Mouse (Mus musculus) right cerebral cortex, adult 2 months (tissue): ENCODE data around the gene Ube2e3.

Experiments used
- DNase-seq, 2 experiments: peaks; one replicate each; pipeline ENCODE4 v3.0.0; 2021 to 2022; ENCODE audit warnings: low spot score in 2 of 2

Ube2e3 gene

GRCm38 (mm10) chr2:78882743-78883433 is 15.0 kb downstream of the Ube2e3 start:
- DNase-seq: no peak

GRCm38 (mm10) chr2:78886446-78886845 is 18.5 kb downstream of the Ube2e3 start:
- DNase-seq: no peak

DNA sequence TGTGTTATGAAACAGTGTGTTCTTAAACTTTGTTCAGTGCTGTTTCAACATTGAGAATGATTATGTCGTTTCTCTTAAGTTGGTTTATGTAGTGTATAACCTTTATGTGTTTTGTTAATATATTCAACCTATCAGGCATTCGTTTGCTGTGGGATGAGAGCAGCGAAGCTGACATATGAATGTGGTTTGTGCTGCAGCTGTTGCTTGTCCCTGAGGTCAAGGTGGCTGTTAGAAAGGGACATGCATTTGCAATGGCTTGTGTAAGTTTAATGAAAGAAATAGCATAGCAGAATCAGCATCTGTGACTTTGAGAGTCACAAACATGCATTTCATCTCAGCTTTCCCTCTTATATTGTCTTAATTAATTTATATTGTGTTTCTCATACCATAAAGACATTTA is 20.3 kb downstream of the Ube2e3 start:
- no peak for DNase-seq

GRCm38 (mm10) chr2:78895216-78895615 is 27.3 kb downstream of the Ube2e3 start:
- no peak for DNase-seq

GRCm38 (mm10) chr2:78905916-78906315 is 38.0 kb downstream of the Ube2e3 start:
- DNase-seq: no peak

- no peak for DNase-seq
These were observed 43.6 kb downstream of the Ube2e3 start for GRCm38 (mm10) chr2:78911516-78911915.

- DNase-seq: no peak
These were observed 46.9 kb downstream of the Ube2e3 start for GRCm38 (mm10) chr2:78914861-78915260.

- DNase-seq: no peak
These were observed 55.2 kb downstream of the Ube2e3 start for GRCm38 (mm10) chr2:78922980-78923674.

DNA sequence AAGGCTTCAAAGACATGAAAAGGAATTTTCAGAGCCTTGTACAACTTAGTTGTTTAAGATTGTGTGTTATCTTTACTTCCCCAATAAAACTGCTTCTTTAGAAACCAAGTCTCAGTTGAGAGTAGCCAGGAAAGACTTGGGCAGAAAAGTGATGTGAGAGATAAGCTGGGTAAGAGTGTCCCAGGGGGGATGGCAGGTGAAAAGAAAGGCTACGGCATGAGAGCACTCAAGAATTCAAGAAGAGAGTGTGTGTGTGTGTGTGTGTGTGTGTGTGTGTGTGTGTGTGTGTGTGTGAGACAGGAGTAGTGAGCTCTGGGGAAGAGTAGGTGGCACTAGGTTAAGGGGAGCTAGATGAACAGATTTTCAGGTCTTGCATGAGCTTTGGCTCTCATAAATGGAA is 57.9 kb downstream of the Ube2e3 start:
- no peak for DNase-seq

DNA sequence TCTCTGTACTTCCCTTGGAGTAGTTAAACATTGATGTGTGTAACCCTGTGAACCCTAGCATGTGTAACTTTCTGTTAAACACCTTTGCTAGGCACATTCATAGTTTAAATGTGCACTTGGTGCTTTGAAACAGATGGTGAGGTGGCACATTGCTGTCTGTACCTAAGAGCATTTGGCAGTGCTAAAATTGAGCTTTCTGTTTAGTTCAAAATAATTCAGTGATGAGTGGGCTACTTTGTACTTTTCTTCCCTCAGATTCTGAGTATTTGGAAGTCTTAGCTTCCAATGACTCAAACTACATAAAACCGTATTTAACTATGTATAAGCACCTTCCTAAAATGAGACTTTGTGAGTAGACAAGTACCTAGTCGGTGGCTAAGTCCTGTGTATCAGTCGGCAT is 59.7 kb downstream of the Ube2e3 start:
- peak; percentile 48 to 49 for DNase-seq

DNA sequence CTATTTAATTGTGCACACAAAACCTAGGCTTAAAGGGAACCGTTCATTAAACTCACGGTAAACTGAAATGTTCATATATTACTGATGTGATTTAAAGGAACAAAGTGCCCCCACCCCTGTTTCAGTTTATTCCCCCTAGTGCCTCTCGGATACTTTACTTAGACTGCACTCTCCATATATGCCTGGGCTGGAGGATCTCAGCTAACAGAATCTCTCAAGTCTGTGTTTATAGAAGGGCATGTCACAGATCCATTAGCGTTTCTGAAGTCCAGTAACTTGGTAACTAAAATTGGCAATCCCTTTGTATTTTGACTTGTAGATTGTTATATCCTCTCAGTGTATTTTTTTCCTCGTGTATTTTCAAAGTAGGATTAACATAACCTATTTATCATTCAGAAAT is 60.2 kb downstream of the Ube2e3 start:
- no peak for DNase-seq

DNA sequence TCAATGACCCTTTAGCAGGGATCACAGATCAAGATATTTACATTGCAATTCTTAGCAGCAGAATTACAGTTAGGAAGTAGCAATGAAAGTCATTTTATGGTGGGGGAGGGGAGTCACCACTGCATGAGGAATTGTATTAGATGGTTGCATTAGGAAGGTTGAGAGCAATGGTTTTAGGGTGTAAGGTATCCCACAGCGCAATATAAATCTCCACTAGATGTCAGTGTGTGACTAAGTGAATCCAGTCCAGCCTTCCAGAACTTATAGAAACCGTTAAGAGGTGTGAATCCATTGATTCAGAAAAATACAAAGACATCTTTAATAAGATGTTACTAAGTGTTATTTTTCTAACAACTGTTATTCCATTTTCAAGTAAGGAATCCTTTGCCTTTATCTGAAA is 63.4 kb downstream of the Ube2e3 start:
- no peak for DNase-seq

DNA sequence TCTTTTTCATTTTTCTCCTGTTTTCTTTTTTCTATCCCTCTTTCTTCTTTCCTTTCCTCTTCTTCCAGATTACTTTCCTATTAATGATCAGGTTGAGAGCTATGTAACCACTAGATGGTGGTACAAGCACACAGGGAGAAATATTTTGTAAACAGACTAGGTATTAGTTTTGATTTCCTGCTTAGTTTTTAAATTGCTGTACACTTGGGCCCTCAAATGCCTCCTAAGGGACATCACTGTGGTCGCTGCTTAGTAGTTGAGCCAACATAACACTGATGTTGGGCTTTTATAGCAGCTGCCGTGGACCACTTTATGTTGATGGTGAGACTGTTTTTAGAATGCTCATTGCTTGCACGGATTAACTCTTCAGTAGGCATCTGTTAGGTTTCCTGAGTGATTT is 91.5 kb downstream of the Ube2e3 start:
- DNase-seq: peak; percentile 30 to 43

DNA sequence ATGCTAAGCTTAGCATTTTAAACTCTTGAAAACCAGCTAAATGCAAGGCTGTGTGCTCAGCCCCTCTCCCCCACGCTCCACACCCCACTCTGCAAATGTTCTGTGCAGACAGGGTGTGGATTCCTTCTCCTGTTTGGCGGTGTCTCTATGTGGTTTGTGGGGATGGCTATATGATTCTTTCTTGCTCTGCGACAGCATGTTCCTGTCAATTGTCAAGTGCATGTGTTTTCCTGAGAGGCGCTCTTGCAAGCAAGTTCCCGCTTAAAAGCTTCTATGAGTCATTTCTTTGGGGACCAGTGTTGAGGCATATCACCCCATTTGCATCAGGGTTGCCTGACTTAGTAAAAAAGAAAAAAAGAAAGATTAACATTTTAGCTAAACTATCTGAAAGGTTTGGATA is 92.4 kb downstream of the Ube2e3 start:
- peak in 1 of 2 experiments; percentile 11 for DNase-seq

DNA sequence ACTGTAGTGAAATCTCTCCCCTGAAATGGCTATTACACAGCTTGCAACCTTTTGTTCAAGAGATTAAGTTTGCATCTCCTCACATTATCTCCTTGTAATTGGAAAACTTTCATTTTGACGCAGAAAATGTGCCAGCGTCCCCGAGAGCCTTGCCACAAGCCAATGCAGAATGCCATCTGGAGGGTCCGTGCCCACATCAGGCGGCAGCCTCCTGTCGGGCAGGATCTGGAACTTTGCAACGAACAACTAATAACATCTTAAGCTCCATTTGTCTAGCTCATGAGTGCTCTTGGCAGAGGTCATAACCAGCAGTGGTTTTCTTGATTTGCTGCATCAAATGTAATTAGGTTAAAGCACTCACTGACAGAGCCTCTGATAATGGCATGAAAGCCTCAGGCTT is 93.1 kb downstream of the Ube2e3 start:
- DNase-seq: no peak

GRCm38 (mm10) chr2:78961580-78961979 is 93.7 kb downstream of the Ube2e3 start:
- no peak for DNase-seq

DNA sequence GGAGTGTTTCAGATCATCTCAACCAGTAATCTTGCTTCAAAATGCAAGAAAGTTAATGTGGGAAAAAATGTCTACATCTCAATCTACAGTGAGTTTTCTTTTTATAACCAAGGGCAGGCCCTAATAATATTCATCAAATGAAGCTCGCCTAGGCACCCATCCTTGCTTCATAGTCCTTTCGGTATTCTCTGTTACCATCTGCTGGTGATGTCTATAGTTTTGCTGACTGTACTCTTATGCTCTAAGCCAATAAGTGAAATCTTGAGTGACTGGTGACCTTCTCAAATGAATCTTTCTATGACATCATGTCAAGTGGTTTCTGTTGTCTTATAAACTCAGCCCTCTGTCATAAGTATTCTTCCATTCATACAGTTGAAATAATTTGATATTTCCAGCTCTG is 97.1 kb downstream of the Ube2e3 start:
- DNase-seq: no peak

DNA sequence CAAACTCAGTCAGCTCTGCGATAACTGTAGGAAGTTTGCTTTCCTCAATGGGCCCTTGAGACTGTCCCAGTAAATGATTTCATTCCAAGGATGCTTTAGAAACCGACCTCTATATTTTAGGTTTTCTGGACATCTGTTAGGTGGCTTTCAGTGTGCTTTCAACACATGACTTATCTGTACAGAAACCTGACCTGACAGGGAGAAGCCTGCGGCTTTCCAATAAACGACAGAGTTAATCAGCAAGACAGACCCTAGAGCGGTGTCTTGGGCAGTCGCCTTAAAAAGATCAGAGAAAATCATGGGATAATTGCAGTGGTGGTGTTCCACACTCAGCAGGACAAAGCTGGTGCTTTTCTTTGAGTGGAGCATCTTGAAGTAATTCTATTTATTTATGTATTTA is 97.5 kb downstream of the Ube2e3 start:
- no peak for DNase-seq

GRCm38 (mm10) chr2:78970088-78970487 is 102.2 kb downstream of the Ube2e3 start:
- DNase-seq: no peak
